Mouse (Mus musculus): ENCODE data around the gene Fancc.

Gene Fancc

DNA sequence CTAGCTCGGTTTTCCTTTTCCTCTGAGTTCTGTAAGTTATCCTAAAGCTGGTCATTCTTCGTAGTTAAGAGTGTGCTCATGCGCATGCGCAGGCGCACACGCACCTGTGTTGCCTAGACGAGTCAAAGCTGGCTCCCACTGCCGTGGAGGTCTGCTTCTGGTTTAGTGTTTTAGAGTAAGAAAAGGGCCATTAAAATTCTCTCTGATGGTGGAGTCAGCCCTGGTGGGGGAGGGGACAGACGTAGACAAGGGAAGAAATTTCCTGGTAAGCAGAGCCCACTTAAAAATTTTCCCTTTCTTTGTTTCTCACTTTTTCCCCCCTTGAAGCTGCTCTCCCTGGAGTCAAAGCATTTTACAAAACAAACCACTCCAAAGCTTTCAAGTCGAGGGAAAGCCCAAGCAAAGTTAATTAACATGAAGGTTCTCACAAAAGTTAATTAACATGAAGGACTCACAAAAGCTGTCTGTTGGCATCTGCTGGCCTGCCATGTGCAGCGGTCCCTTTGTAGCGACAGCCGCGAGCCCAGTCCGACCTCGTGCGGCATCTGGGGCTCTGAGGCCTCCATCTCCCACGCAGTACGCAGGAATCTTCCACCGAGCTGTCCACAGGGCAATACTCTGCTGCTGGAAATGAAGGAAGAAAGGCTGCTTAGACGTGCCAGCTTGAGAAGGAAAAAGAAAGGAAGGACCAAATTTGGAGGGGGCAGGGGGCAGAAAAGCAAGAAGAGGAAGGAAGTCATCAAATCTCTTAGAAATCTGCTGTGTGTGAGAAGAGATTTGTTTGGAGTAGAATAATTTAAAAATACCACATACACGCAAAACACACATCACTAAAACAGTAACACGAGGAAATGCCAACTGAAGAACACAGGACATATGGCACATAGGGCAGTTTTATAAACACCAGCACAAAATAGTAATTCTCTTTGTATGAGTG is at the start of gene Fancc:
TSS of gene Fancc (minus strand) at position 633 of the 937 bp plus-strand sequence.
- peak in 1 of 2 experiments; percentile 3 for DNase-seq

DNA sequence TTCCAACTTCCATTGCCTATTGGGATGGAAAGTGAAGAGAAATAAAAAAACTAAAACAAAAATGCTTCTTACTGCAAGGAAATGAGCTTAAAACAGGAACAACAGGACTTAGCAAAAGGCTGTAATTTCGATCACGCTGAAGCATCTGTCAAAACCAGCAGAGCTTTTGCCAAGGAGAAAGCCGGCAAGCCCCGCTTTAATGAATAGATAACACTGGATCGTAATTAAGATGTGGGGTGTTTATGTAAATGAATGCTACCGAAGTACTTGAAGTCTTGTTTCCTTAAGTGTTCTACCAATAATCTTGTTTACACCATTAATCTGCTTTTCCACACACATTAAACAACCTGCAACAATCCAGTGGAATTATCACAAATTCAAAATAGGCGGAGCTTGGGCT is 48.2 kb upstream of the Fancc start:
- no peak for DNase-seq

DNA sequence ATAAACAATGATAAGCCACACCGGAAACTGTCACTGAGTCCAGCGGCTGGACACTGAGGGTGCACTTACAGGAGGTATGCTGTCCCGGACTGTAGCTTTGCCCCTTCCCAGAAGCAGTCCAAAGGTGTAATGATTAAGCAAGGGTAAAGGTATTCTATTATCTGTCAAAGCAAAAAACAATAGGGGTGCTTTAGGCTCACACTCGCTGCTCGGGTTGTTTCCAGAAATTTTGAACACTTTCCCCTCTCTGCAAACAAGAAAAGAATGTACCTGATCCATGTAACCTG is 47.8 kb upstream of the Fancc start:
- DNase-seq: no peak

DNA sequence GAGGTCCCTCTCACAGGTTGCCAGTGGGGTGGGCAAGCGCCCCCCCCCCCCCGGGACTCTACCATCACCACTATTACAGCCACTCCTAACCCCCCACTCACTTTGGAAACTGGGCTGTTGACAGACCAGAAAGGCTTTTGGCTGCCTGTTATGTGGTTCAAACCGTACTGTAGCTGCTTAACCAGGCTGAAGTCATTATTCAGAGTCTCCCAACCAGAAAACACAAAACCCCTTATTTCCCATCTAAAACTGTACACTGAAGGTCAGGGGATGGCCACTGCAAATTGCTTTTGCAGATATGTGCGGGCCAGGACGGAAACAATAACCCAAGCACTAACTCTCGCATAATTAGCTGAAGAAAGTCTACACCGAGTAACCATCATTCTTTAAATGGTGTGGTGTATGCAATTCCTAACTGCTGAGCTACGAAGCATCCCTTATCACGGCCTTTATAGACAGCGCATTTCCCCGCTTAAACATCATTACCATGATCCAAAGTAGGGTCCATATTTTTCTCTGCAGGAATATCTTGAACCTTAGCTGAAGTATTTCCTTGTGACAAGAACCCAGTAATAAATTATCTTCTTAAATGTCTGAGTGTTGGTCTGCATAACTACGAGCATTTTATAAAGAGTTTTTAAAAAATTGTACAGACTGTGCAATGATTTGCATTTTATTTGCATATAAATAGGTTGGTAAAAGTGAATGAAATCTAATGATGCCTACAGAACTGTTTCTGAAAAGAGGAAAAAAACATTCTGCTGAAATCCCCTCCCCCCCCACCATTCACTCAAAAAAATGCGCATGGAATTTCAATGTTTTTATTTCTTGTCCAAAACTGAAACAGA is 47.3 kb upstream of the Fancc start:
- no peak for DNase-seq

DNA sequence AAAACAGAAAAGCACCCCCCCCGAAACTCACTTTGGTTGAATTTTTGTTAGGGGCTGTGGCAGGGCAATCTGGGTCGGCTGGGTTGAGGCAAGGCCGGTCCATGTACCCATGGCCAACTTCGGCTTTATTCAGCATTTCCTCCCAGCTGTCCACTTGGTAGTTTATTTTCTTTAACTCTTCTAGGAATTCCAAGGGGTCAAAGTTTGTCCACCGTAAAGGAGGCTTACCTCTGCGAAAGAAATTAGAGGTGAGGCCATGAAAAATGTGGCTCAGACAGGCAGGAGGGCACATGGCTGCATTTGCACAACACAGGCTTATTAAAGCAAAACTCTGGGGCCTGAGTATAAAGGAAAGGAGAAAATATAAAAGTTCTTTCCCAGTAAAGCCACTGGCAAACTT is 46.4 kb upstream of the Fancc start:
- no peak for DNase-seq

DNA sequence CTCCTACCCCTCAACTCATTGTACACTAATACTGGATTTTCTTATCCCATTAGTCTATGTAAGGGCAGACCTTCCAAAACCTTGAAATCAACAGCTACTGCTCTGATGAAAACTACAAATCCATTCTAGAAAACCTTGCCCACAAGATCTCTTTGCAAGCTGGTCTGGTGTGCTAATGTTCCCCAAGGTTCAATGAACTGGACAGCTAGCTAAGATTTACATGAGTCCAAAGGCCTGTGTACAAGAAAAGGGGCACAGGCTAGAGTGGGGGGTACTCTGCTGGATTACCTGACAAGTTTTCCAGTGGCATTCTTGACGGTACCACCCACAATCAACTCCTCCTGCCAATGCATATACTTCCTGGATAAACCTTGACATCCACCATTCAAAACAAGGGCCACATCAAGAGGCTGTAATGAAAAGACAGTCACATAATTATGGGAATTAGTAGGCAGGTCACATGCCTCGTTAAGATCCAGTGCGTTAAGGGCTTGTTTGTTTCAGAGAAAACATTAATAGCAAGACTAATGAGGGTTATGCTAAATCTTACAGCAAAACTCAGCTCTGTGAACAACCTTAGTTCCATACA is 45.8 kb upstream of the Fancc start:
- DNase-seq: no peak

DNA sequence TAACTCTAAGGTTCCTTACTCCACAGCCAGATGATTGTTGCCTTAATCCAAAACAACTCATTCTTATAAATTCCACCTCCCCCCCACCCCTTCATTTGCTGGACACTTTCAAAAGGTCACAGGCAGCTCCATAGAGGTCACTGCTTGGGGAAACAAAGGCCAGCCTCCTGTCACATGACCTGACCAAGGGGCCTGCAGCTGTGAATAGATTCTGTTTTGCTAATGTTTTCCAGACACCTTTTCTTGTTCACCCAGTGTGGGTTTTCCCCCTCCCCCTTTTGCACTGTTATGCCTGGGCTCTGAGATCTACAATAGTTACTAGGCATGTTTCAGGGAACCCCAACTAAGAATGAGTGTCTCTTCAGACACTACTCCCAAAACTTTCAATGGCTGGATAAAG is 44.4 kb upstream of the Fancc start:
- DNase-seq: no peak

DNA sequence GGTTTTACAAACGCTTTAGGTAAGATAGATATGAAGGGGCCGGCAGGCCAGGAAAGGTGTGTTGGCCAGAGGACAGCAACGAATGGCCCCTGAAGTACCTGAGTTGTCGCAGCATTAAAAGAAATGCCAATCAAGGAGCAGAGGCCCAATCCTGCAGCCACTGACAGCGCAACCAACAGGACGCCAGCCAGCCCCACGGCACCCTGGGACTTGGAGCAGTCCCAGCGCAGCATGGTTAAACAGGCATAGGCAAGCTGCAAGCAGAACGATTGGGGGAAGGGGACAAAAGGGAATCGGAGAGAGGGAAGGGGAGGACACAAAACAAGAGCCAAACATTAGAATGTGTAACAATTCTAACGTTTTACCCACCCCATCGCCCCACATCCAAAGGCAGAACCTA is 43.5 kb upstream of the Fancc start:
- DNase-seq: no peak

DNA sequence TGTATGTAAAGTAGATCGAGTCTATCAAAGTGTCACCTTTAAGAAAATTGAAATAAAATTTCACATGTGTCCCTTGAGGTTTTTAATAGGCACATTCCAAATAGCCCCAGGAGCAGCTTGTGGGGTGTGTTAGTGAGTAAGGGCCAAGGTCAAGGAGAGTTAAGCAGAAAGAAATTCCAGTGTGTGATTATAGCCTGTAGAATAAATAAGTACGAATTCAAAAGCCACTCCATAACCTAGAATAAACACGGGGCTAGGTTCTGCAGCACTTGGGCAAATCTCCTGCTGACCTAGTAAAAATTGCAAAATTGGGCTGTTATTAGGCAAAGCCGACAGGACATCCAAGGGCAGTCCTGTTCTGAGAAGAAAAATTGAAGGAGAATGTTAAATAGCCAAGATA is 37.9 kb upstream of the Fancc start:
- no peak for DNase-seq

DNA sequence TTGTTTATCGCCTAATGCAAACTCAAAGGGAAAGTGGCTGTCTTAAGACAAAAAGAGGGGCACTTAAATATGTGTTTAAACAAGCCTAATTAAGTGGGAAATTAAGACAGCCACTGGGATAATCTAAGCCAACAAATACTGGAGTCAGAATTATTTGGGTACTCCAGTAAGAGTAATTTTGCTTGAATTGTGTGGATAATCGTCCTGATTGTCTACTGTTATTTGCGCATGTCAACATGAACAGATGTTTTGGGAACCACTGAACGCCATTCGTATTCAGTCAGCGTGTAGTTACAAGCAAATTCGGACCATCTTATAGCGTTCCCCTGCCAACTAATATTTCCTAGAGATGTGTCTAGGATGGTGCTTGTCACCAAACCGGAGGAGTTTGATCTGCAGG is 33.8 kb upstream of the Fancc start:
- DNase-seq: no peak

DNA sequence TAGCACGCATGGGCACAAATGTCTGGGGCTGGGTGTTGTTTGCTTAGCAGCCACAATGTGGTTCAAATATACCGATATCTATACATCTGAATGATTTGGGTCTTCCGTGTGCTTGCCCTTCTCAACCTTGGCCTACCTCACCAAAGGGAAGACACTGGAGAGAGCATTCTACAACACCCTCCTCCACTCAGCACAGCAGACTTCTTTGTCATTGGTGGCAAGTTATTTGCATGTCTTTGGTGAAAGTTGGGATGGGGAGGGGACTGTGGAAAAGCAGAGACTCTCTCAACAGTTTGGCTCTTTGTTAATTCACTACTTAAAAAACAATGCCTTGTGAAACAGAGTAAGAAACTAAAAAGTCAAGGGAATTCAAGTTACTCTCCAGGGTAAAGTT is 33.3 kb upstream of the Fancc start:
- DNase-seq: no peak

DNA sequence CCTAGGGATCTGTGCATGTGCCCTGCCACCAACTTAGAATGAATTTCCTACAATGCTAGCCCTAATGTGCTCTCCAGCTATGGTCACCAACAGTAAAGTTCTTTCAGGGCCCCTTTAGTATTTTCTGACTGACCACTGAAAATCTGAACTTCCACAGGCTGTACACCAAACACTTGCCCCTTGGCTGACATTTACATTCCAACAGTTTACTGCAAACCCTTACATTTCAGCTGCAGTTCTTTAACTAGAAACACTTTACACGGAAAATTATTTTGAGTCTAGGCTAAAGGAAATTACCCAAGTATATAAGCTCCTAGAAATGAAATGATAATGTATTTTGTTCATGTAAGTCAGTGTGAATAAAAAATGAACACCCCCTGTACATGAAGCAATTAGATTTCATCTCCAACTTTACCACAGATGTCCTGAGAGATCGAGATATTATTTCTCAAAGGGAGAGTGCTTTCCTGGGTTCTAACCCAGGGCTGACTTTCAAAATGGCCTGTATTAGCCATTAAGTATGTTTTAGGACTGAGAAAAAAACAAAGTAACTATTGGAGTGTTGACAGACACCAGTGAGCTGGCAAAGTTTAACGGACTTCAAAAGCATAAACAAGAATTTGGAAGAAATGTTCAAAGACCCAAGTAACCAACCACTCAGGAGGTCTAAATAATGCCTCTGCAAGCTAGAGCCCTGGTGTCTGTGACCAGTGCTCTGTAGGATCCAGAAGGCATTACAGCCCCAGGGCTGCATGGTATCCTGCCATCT is 32.7 kb upstream of the Fancc start:
- DNase-seq: no peak

DNA sequence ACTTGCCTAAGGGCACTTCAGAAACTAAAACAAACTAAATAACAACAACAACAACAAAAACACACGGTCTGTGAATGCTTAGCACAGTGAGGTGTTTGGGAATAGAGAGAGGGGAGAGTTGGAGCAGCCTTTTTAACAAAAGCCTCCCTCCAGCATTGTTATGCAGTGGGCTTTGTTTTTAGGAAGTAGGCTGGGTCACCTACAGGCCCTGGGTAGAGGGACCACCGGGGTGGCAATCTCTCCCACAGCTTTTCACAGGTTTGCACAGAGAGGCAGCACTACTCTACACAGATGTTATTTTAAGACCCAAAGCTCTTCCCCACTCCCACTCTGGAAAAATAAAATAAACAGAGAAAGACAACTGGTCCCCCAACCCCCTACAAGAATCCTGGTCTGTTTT is 31.8 kb upstream of the Fancc start:
- no peak for DNase-seq

DNA sequence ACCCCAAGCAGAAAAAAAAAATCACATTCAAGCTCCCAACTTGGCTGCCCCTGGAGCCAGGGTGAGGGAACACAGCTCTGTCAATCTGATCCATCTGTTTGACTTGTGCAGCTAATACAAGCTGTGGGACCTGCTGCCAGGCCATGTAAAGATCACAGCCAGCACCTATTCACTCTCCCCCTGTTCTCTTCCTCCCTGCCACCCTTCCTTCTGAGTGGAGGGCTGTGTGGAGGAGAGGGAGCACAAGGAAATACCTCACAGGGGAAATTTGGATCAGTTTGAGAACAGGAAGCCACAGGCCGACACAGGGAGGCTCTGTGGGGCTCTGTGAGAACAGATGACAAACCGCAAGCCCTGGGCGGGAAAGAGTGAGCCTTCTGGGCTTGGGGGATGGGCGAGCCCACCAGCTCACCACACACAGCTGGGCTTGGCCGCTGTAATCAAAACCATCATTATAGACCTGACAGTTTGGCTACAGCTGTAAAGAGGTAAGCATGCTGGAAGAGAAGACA is 31.1 kb upstream of the Fancc start:
- DNase-seq: peak; percentile 26 to 32

DNA sequence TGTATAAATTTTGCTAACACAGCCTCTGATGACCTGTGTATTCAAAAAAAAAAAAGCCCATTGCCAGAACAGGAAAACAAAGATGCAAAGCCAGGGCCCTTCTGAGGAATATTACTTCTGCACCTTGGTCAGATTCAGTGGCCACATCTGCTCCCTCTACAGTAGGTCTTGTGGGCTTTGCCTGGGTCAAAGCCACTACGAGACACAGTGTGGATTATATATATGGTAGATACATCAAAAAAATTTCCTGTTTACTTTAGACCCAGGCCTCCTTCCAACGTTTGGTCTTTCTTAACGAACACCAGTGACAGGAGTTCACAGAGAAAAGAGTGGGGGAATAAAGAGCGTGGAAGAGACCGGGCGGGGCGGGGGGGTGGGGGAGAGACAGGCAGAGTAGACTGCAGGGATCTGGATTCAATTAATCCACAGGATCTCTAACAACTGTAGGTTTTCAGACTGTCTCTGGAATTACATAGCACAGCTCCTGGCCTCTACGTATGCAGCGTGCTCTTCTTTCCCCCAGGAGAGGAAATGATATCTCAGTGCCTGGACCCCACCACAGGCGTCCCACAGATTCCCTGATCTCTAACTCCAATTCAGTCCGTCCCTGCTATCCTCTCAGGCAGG is 28.6 kb upstream of the Fancc start:
- DNase-seq: no peak

DNA sequence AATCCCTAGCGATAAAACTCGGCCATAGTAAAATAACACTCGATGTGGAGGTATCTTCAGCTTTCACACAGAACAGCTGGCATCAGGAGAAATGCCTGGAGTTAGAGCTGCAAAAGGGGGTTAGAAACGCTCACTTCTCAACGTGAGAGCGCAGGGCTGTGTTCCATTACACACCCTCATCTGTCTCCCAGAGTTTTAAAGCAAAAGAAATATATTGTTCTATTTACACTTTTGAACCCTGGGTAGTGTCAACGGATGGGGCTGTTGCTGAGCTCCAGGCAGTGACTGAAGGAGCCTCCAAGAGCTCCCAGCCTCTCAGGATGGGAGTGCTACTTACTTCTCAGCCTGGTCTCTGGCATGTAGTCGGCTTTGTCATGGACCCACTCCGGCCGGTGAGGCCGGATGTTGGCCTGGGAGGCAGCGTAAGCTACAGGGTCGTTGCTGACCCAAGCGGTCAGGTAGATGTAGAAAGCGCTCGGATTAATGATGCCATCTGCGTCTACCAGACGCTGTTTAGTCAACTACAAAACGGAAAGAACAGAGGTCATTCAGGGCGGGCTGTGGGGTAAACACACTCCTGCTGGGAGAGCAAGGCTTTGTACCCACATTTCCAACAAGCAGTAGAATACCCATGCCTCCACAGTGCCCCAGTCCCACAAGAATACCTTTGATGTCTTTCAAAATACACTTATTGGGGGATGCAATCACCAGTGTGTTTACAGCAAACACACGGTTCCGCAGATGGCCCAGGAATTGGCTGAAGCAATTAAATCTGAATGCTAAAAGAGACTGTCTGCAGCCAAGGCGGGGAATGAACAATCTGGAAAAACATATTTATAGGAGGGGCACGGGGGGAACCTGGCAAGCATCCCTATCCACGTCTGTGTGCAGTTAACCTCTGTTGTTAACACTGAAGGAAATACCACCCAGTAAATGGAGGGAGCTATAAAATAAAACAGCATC is 27.8 kb upstream of the Fancc start:
- no peak for DNase-seq

DNA sequence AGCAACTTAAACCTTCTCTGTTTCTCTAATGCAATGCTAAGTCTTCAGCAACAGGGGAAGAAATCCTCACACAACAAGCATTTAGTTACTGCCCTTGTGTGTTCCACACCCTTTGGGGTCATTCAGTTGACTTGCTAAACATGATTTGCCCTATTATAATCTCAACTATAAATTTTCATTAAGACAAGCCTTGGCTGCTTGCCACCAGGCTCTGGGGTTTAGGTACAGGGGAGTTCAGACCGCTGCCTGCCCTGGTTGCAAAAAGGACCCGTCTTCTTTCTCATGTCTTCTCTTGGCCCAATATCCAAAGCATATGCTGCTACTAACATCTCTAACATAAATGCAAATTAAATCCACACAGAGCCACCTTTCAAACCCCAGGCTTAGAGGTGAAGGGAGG is 27.0 kb upstream of the Fancc start:
- no peak for DNase-seq

DNA sequence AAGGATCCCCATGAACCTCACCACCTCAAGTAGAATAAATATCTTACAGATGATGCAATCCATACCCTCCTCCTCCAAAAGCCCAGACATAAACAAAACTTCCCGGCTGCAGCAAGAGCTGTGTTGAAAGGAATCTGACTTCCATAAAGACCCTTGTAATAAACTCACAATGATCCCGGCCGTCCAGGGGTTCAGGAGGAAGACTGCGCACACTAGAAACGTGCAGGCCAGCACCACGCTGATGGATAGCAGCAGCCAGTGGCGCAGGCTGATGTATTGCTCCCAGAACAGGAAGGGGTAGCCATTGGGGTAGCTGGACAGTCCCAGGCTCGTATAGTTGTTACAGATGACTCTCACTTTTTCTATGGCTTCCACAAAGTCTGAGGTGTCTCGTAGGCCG is 25.8 kb upstream of the Fancc start:
- DNase-seq: no peak

DNA sequence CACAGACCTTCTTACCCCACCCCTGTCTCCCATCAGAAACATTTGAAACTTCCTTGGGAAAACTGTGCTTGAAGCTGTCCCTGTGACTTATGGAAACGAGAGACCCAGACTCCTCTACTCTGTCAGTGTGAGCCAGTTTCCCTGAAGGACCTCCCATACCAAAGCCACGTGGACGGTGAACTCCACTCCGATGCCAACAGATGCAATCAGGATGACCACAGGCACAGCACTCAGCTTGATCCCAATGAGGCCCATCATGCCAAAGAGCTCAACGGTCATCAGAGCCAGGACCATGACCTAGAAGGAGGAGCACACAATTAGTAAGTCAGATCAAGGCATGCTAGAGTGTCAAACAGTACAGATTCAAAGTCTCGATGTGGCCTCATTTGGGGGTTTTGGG is 23.0 kb upstream of the Fancc start:
- no peak for DNase-seq

DNA sequence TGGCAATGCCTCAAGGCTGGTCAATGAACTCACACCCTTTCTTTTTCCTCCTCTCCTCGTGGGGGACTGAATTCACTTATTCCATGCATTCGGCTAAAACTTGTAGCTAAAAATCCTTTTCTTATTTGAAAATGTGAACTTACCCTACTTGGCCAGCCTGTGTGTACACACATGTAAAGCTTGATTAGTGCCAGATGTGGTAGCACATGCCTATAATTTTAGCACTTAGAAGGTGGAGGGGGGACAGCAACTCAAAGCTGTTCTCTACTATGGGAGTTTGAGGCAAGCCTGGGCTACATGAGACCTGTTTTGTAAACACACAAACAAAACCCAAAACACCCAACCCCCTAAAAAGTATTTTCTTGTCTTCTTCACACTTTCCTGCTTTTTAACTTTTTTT is 19.5 kb upstream of the Fancc start:
- no peak for DNase-seq

DNA sequence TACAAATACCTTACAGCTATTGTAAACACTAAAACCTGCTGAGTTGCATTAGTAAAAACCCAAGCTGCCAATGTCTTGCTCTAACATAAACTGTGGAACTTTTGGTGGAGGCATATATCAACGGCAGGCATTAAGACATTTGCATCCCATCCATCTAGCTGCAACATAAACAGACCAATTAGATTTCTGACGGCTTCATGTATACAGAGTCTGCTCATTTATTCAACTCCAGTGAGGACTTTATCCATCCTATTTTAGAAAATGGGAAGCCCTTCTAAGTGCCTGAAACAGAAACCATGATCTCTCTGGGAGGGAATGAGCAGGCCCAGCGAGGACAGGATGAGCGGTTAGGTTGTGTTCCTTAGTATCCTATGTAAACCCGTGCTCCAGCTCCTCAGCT is 18.5 kb upstream of the Fancc start:
- DNase-seq: no peak

All from spleen, adult 18-20 months (tissue).